Mouse (Mus musculus) lung, postnatal 0 days (tissue): Measurements from ENCODE around the gene Npcd.

Experiments used
- CTCF ChIP-seq: IDR thresholded peaks from 2 replicates; pipeline ENCODE4 v1.5.1; 2016; ENCODE audit warnings: antibody characterized with exemption, mild to moderate bottlenecking
- EP300 ChIP-seq: IDR thresholded peaks from 2 replicates; pipeline ENCODE4 v1.6.1; 2016; ENCODE audit warnings: antibody characterized with exemption, mild to moderate bottlenecking, control low read depth

- TF ChIP-seq CTCF (peak; percentile 36), EP300 (no peak)
Observed at GRCm38 (mm10) chr15:79818325-79818724, 15.7 kb downstream of the Npcd start.
